Mouse (Mus musculus) urinary bladder, postnatal 14 days (tissue): ENCODE measurements at regions not wholly inside any gene's neighbourhood (a gene's known extent, or its start where the extent isn't known, plus 50 kb on each side); places are given as distances from the start of the nearest gene placed in this dataset.

ENCODE experiments used
- DNase-seq: peaks from one replicate; pipeline ENCODE4 v3.0.0; 2021; ENCODE audit warnings: low spot score

- DNase-seq = no peak
Observed at GRCm38 (mm10) chr9:49849442-49849841, 50.7 kb upstream of the Ncam1 start.

- DNase-seq = no peak
Observed at GRCm38 (mm10) chr9:49848943-49849342, 50.2 kb upstream of the Ncam1 start.
